Mouse (Mus musculus) C2C12 (cell line): ENCODE data around the gene Igdcc3.

Experiments used
- CEBPB ChIP-seq: IDR thresholded peaks from one replicate; pipeline ENCODE4 v1.6.1; 2011; ENCODE audit warnings: low read depth, mild to moderate bottlenecking, control low read depth, moderate library complexity
- CTCF ChIP-seq: IDR thresholded peaks from one replicate; pipeline ENCODE4 v1.5.1; 2011; ENCODE audit not compliant: control insufficient read depth, insufficient read depth, insufficient read length
- MAX ChIP-seq: IDR thresholded peaks from one replicate; pipeline ENCODE4 v1.6.1; 2011; ENCODE audit warnings: mild to moderate bottlenecking, control low read depth
- USF1 ChIP-seq: IDR thresholded peaks from one replicate; pipeline ENCODE4 v1.6.1; 2011; ENCODE audit warnings: low read depth, mild to moderate bottlenecking, control low read depth, moderate library complexity

- TF ChIP-seq CTCF (peak; percentile 63), USF1 (no peak), MAX (no peak), CEBPB (no peak)
Observed at GRCm38 (mm10) chr9:65133739-65134138, 7.2 kb upstream of the Igdcc3 start.
